Mouse (Mus musculus) A20 (cell line): ENCODE data around the gene Muc2.
A peak's percentile ranks its signal among the peaks of the same experiment; 100 is the strongest.
"Not testable (repeated sequence)": the region's sequence is repeated elsewhere in the genome, so short reads cannot be mapped to it uniquely, and the experiment has no call there.

Experiments used
- DNase-seq: peaks from one replicate; pipeline ENCODE4 v3.0.0-alpha.2; 2011; ENCODE audit warnings: low read depth, low spot score

The Muc2 gene

GRCm38 (mm10) chr7:141690040-141690439 is at the start of gene Muc2:
Gene Muc2, plus strand, starts transcription at chr7:141690340.
- DNase-seq = no peak

GRCm38 (mm10) chr7:141642375-141642774 is 47.8 kb upstream of the Muc2 start:
- DNase-seq = no peak

- peak; percentile 59 for DNase-seq
Observed at GRCm38 (mm10) chr7:141643160-141643559, 47.0 kb upstream of the Muc2 start.

- DNase-seq = no peak
Observed at GRCm38 (mm10) chr7:141647083-141647482, 43.1 kb upstream of the Muc2 start.

- no peak for DNase-seq
Observed at GRCm38 (mm10) chr7:141647815-141648214, 42.3 kb upstream of the Muc2 start.

- no peak for DNase-seq
Observed at GRCm38 (mm10) chr7:141652191-141652590, 37.9 kb upstream of the Muc2 start.

GRCm38 (mm10) chr7:141660346-141660745 is 29.8 kb upstream of the Muc2 start:
- no peak for DNase-seq

- no peak for DNase-seq
Observed at GRCm38 (mm10) chr7:141661481-141661880, 28.7 kb upstream of the Muc2 start.

- DNase-seq = no peak
Observed at GRCm38 (mm10) chr7:141662223-141662622, 27.9 kb upstream of the Muc2 start.

GRCm38 (mm10) chr7:141666190-141666589 is 23.9 kb upstream of the Muc2 start:
- DNase-seq = peak; percentile 69

- not testable (repeated sequence) for DNase-seq
Observed at GRCm38 (mm10) chr7:141669097-141669496, 21.0 kb upstream of the Muc2 start.

GRCm38 (mm10) chr7:141670999-141671398 is 19.1 kb upstream of the Muc2 start:
- DNase-seq = peak; percentile 63

- no peak for DNase-seq
Observed at GRCm38 (mm10) chr7:141671626-141672291, 18.4 kb upstream of the Muc2 start.

GRCm38 (mm10) chr7:141678922-141679321 is 11.2 kb upstream of the Muc2 start:
- DNase-seq = no peak

- no peak for DNase-seq
Observed at GRCm38 (mm10) chr7:141687330-141687729, 2.8 kb upstream of the Muc2 start.

- DNase-seq = no peak
Observed at GRCm38 (mm10) chr7:141693591-141694273, 3.6 kb downstream of the Muc2 start.

- no peak for DNase-seq
Observed at GRCm38 (mm10) chr7:141694274-141694639, 4.1 kb downstream of the Muc2 start.

GRCm38 (mm10) chr7:141696538-141696937 is 6.4 kb downstream of the Muc2 start:
- no peak for DNase-seq

GRCm38 (mm10) chr7:141699556-141700220 is 9.5 kb downstream of the Muc2 start:
- DNase-seq = no peak

- no peak for DNase-seq
Observed at GRCm38 (mm10) chr7:141747451-141748100, 57.4 kb downstream of the Muc2 start.

- no peak for DNase-seq
Observed at GRCm38 (mm10) chr7:141752513-141752912, 62.4 kb downstream of the Muc2 start.

GRCm38 (mm10) chr7:141755831-141756230 is 65.7 kb downstream of the Muc2 start:
- peak; percentile 61 for DNase-seq
